Mouse (Mus musculus) CD4-positive, CD25-positive, alpha-beta regulatory T cell, adult 2 months (primary cell): Measurements from ENCODE around the gene Prkar2b.
A peak's percentile ranks its signal among the peaks of the same experiment; 100 is the strongest.
"Not testable (repeated sequence)": the region's sequence is repeated elsewhere in the genome, so short reads cannot be mapped to it uniquely, and the experiment has no call there.

Source experiments
- DNase-seq: peaks from one replicate; pipeline ENCODE4 v3.0.0-alpha.2; 2012; ENCODE audit warnings: low read depth, low spot score

Gene Prkar2b

DNA sequence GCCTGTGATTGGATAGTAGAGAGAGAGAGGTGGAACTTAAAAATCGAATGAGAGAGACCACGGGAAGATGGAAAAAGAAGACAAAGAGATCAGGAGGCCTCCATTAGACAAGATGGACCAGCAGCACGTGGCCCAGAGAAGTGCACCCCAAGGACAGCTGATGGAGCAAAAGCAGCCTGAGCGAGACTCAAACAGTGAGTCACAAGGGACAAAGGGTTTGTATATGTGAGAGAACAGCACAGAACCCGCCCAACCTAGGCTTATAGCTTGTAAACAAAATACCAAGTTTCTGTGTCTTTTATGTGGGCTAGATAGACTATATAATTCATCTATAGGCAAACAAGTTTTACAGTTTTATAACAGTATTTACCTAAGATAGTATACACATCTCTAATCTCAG lies 50.0 kb downstream of the Prkar2b start:
- no peak for DNase-seq

DNA sequence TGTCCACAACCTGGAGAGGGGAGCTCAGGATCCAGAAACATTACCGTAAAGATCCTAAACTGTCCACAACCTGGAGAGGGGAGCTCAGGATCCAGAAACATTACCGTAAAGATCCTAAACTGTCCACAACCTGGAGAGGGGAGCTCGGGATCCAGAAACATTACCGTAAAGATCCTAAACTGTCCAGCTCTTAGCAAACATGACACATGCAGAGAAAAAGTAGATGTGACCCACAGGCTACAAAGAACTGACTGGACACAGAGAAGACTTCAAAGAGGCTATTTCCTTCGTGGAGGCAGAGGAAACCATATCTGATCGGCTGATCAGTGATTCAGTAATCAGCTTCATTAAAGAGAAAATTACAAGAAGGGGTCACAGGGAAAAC lies 51.1 kb downstream of the Prkar2b start:
- not testable (repeated sequence) for DNase-seq

DNA sequence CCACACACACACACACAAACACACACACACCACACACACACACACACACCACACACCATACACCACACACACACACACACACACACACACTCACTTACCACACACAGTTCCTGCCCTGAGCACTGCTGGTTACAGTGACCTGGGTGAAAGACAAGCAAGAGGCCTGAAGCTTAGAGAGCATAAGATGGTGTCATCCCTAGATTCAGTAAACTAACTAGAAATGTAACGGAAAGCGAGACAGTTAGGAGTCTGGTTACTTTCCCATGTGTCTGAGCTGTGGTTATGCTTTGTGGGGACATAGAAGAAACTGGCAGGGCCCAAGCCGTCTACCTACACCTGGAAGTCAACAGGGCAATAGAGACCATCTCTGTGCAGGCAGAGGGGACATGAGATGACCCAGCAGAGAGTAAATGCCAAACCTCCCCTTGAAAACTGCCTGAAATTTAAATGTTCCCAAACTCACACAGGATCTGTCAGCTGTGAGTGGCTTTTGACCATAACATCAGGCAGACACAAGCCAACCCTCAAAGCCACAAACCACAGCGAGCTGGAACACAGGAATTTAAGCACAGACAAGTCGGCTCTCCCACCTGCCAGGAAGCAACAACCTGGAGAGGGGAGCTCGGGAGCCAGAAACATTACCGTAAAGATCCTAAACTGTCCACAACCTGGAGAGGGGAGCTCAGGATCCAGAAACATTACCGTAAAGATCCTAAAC lies 51.7 kb downstream of the Prkar2b start:
- DNase-seq = peak; percentile 20

DNA sequence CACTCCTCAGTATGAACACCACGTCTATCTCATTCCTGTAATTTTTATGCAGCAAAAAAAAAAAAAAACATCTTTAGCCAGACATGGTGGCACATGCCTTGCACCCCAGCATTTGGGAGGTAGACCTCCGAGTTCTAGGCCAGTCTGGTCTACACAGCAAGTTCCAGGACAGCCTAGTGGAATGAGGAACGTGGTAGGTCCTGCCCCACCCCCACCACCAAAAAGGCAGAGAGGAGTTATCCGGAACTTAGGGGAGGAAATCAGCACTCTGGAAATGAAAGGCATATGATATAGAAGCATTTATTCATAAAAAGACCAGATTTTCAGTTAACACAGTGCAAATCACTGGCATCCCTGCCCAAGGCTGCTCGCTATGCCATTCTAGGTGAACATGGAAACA lies 52.4 kb downstream of the Prkar2b start:
- no peak for DNase-seq

DNA sequence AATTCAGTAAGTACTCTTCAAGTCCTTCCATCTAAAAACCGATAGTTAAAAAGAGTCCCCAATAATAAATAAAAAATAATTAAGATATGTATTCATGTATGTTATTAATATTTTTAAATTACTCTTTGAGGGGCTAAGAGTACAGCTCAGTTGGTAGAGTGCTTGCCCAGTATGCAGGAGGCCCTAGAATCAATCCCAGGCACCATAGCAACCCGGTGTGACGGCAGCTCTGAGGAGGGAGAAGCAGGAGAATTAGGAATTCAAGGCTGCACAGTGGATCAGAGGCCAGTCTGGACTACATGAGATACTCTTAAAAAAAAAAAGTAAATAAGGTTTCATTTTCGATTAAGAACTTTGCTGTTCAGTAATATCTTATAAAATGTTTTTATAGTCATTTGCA lies 53.5 kb downstream of the Prkar2b start:
- DNase-seq = no peak

DNA sequence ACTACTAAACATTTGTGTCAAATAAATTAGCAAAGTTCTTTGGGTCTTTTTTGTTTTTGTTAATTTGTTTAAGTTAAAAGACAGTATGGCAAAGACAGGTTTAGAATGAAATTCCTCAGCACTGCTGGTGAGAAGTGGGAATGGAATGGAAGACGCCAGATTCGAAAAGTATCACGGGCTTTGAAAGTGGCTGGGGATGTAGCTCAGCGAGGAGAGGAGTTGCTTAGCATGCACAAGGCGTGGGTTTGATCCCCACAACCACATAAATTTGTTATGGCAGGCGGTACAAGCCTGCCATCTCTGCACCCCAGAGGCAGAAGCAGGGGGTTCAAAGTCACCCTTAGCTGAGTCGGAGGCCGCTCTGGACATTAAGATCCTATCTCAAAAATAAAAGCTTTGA lies 54.1 kb downstream of the Prkar2b start:
- DNase-seq = peak; percentile 15

DNA sequence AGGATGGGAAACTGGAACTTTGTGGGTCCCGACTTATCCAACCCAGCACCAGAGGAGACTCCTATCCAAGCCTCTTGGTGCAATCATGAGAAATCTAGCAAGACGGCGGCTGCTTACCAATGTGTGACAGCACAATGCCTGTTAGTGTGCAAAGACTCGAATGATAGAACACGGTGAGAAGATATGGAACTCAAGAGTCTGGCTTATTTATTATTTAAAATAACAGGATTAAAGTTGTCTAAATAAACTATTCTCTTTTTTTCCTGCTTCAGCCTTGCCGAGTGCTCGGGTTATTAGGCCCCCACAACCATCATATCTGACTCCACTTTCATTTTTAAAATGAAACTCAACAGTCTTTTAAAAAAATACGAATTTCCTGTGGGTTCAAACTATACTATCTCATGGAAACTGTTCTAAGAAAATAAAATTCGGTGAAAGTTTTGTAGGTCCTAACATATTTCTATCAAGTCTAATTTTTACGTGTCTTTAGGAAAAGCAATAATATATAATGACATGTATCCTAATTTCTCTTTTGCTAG lies 54.6 kb downstream of the Prkar2b start:
- DNase-seq = peak; percentile 39

DNA sequence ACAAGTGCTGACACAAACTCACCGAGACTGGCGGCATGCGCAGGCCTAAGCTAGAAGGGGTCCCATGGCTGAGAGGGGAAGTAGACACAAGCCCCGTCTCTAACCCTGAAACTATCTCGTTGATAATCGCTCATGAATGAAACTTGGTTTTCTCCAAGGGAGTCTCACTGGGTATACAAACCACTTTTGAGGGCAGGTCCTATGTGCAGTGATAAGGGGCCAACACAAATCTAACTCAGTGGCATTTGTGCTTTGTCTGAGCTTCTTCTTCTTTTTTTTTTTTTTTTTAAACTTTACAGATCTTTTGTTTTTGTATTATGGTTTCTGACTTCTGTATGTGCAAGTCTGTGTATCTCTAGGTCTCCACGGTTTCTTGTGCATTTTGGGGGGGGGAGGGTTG lies 60.6 kb downstream of the Prkar2b start:
- DNase-seq = no peak

DNA sequence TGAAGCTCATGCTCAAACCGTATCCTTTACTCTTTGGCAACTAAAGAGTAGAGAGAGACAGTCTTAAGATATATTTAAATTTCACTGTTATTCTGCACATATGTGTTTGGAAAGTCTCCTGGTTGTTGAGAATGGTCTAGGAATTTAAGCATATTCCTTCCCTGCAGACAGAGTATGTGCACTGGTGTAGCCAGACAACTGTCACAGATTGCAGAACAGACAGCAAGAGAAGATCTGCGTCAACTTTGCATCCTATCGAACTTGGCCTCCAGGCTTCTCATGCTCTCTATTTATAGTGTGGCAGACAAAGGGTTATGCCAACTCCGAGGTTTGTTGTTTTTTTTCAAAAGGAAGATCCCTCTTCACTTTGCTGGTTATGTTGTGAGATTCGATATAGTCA lies 62.4 kb downstream of the Prkar2b start:
- no peak for DNase-seq

DNA sequence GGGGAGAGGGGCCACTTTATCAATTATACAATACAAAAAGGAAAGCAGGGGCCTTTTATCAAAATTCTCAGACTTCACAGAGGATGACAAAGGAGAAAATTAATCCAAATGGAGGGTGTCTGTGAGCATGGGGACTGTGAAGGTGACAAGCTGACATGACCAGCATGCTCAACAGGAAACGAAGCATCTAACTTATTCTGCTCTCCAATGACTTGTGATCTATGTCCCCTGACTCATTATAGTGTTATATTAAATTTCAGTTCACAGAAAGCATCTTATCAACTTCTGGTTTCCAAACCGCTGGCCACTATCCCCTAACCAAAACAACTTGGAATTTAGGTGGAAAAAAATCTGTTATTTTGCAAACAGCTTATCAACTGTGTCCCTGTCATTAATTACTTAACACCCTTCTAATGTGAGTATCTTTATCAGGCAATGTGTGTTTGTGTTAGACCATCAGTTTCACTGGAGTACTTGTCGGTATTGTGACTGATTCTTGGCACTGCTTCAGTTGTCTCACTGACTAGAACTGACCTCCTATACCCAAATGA lies 63.7 kb downstream of the Prkar2b start:
- DNase-seq = no peak

DNA sequence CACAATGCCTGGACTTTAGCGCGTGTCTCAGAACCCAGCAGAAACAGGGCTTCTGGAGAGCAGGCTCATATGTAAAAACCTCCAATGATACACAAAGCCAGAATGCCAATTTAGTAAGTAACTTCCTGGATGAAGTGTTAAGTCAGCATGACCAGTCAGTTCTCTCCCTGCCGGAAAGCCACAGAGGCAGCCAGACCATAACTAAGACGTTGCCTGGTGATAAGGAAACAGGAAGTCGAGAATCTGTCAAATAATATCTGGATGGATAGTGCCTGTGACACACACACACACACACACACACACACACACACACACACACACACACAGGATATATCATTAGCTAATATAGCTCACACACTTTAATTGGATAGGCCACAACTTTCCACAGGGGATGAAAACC lies 64.2 kb downstream of the Prkar2b start:
- DNase-seq = peak; percentile 71

DNA sequence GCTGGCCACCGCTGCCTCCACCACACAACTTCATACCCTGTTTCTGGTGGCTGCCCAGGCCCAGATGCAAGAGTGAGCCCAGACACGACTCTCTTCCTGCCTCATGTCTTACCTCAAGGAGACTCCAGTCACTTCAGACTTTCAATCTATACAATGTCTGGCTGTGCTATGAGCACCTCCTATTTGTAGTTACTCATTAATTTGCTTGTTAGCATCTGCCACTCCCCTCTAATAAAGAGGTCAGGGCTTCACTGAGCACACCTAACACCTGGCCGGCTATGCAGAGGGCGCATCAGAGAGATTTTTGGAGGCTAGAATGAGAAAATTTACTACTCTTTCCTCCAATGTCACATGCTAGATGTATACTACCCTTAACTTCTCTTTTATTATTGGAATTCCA lies 70.5 kb downstream of the Prkar2b start:
- no peak for DNase-seq

DNA sequence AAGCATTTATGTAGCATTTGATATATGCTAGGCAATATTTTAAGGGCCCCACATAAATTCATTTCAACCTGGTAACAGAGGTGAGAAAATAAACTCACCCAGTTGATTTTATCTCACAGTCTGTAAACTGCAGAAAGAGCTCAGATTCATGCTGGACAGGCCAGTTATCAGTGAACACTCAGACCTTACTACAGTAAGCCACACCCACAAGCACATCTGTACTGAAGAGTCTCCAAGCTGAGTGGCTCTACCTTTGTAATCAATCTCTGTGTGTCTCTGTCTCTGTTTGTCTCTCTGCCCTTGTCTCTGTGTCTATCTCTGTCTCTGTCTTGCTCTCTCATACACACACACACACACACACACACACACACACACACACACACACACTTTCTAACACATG lies 71.4 kb downstream of the Prkar2b start:
- DNase-seq = no peak

DNA sequence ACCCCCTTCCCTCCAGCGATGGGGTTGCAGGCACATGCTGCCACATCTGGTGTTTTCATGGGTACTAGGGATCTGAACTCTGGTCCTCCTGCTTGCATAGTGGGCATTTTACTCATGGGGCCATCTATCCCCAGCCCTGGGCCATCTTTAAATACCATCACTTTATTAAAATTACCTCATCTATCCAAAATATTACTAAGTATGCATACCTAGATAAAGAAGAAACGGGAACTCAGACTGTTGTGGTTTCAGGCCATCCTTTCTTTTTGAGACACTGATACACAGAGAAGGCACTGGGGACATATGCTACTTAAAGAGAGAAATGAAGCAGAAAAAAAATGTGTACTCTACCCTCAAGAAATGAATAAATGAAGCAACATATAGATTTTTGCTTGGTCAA lies 74.6 kb downstream of the Prkar2b start:
- DNase-seq = no peak

DNA sequence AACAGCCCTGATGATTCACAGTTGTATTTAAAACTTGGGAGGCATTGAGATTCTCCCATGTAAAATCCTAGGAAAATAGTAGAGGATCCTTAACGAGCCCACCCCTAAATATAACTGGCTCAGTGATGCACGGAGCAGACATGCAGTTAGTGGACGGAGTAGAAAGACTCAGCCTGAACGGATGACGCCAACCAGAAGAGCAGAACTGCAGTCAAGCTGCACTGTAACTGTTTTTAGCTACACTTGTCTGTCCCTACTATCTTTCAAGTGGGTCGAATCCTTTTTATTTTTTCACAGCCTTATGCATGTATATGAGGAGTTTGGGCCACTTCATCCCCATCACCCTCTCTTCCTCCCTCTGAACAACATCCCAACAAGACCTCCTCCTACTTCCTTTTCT lies 75.4 kb downstream of the Prkar2b start:
- no peak for DNase-seq

DNA sequence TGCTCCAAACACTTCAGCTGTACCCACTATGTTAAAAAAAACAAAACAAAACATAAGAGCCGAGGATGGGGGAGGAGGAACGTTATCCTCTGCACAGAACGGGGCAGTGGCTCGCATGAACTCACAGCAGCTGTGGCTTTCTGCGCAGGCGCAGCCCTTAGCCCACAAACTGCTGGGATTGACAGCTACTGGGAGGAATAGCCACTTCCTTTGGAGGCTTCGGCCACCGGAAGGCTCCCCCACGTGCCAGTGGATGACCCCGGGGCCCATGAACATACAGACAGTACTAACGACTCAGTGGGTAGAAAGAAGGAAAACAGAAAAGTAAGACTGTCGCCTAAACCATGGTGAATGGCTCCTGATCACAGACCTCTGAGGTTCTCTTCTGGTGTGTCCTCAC lies 76.4 kb downstream of the Prkar2b start:
- peak; percentile 40 for DNase-seq

DNA sequence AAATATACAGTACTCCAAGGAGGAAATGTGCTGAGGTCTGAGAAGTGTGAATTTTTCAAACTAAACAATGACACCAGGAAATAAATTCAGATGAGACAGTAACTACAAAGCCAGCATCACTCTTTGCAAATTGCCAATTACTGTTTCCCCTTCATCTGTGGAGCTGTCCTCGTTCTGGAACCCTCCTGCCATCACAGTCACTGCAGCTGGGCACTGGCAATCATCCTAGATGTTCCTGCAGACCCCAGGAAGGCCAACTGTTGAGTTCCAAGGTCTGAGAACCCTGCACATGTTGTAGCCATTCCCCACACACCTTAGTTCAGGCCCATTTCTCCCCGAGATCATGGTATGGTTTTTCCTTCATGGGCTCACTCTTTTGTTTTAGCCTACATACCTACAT lies 76.9 kb downstream of the Prkar2b start:
- no peak for DNase-seq

DNA sequence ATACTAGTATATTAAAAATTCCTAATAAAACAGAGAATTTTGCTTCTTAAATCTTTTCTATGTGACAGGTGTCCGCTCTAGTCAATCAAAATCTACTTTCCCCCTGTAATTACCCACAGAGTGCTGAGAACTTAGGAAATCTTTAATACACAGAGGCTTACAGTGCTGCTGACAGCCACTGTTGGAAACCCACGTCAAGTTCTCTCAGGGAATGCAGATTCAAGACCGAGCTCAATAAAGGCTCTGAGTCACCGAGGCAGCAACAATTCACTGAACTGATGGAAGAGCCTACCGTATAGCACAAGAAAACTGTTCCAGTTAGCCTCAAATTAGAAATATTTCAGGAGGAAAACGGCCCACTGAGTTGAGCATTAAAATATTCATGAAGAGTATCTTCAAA lies 77.3 kb downstream of the Prkar2b start:
- DNase-seq = no peak

DNA sequence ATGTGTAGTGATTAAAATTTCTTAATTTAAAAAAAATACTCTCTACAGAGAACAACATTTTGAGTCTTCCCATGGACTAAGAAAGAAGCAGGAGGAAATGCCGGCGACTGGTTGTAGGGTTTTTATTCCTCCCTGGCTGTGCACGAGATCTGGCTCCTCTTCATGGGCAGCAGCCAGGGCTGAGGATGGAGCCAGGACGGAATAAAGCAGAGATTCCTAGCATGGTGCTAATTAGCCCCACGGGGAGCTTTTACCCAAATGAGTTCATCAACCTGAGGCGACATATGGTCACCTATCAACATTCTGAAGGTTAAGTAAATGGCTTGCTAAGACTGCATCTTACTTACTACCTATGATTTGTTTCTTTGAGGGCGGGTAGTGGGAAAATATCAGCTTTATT lies 77.9 kb downstream of the Prkar2b start:
- DNase-seq = no peak

DNA sequence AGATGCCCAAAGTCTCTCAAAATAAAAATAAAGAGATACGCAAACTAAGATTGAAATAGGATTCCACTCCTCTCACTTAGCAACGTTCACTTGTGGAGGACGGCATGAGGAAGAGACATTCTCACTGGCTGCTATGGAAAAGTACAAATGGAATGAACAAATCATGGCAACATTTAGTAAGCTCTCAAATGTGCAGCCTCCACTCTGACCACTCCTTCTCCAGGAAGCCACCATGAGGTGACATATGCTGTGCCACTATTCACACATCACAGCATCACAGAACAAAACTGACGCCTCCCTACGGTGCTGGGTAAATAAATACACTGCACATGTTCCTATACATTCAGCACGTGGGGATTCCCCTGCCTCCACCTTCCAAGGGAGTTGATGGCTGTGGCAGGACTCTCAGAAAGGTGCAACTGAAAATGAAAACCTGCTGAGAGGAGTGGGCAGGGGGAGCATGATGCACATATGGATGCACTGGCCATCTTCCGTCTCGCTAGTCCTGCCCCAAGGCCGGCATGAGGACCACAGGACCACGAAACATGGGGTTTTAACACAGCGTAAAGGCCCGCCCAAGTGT lies 83.4 kb downstream of the Prkar2b start:
- no peak for DNase-seq

DNA sequence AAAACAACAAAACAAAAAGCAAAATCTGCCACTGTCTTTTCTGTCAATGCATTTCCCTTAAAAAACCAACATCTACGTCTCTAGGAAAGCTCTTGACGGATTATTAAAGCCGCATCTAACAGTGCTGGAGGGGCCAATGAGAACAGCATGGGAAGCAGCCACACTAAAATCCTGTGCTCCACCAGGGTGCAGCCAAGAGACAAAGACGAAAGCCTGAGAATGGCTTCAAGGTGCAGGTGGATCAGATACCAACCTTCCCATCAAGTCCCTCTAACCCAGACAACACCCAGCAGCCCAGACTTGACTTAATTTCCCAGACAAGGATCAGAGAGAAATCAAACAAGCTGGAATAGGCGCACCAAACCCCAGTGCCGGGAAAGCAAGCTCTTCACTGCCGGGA lies 84.6 kb downstream of the Prkar2b start:
- peak; percentile 49 for DNase-seq

DNA sequence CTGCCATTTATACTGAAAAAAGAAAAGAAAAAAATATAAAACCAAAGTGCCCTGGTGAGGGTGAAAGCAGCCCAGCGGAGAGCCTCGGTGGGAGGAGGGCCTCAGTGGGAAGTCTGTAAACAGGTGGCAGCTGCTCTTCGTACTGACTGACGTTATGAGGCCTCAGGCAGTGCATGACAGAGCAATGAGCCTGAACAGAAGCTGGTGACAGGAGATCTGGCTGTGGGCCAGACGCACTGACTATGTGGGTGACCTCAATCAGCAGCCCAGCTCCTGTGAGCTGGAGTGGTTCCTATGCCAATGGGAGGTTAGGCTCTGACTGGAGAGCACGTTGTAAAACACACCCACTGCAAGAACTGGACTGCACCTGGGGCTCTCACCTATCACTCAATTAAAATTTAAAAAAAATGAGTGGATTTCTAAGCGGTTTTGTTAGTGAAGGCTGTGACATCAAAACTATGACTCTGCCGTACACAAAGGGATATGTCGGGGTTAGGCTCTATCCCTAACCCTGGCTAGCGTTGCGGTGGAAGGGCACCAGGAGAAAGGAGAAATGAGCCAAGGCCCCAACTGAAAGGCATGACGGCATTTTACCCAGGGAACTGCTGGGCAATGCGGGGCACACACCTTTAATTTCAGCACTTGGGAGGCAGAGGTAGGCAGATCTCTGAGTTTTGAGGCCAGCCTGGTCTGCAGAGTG lies 87.5 kb downstream of the Prkar2b start:
- peak; percentile 29 for DNase-seq

DNA sequence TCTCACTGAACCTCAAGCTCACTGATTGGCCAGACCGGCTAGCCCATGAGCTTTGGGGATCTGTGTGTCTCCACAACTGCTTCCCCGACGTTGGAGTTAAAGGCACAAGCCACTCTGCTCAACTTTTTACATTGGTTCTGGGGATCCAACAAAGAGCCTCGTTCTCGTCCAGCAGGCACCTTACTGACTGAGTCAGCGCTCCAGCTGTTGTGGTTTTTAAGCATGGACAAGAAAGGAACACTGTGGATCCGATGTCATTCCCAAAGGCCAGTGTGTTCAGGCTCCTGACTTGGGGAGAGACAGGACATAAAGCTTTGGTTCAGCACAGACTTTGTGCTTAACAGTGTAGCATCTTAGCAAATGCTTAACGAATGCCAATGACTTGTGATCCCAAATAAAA lies 89.5 kb downstream of the Prkar2b start:
- DNase-seq = no peak
